Mouse (Mus musculus): ENCODE results near the gene Ccdc83.

DNA sequence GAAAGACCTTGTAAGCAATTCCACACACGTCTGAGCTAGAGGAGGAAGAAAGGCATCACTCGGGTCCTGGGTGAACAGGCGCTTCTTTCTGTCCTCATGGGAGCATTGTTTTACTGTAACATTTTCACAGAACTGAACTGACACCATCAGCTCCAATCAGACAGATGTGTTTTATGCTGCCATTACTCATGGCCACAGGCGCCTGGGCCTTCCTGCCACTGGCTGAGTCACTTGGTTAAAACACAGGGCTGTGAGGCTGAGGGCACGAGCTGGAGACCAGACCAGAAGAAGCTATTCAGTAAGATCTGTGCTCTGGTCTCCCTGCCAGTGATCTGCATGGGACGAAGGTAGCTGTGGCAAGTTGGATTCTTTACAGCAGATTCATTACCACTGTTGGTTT is 42.4 kb upstream of the Ccdc83 start:
- no peak for TF ChIP-seq EP300 (IDR thresholded peaks at IDR 0.05; ENCODE audit: insufficient read depth, low read depth, low read length)
- TF ChIP-seq POLR2A (IDR thresholded peaks at IDR 0.05; ENCODE audit: insufficient read depth, low read length): no peak

Measured in ES-Bruce4 (cell line).